Mouse (Mus musculus) yolk sac, embryonic 10.5 days (tissue): ENCODE measurements around the gene Fsd1l.

Experiments used
- DNase-seq: peaks from one replicate; pipeline ENCODE4 v3.0.0-alpha.2; 2017; ENCODE audit warnings: low spot score

Fsd1l gene

GRCm38 (mm10) chr4:53631316-53632010 lies at the start of gene Fsd1l:
TSS of gene Fsd1l (plus strand) at chr4:53631471.
- DNase-seq: peak; percentile 77

- no peak for DNase-seq
Measured at GRCm38 (mm10) chr4:53587676-53588075, 43.6 kb upstream of the Fsd1l start.

- no peak for DNase-seq
Measured at GRCm38 (mm10) chr4:53588936-53589335, 42.3 kb upstream of the Fsd1l start.

GRCm38 (mm10) chr4:53589466-53589865 lies 41.8 kb upstream of the Fsd1l start:
- DNase-seq: no peak

- no peak for DNase-seq
Measured at GRCm38 (mm10) chr4:53590163-53590562, 41.1 kb upstream of the Fsd1l start.

- no peak for DNase-seq
Measured at GRCm38 (mm10) chr4:53590691-53591447, 40.4 kb upstream of the Fsd1l start.

- no peak for DNase-seq
Measured at GRCm38 (mm10) chr4:53591536-53591935, 39.7 kb upstream of the Fsd1l start.

GRCm38 (mm10) chr4:53591941-53592340 lies 39.3 kb upstream of the Fsd1l start:
- DNase-seq: no peak

- no peak for DNase-seq
Measured at GRCm38 (mm10) chr4:53592386-53592785, 38.9 kb upstream of the Fsd1l start.

- DNase-seq: peak; percentile 55
Measured at GRCm38 (mm10) chr4:53594204-53594603, 37.1 kb upstream of the Fsd1l start.

GRCm38 (mm10) chr4:53595246-53596062 lies 35.8 kb upstream of the Fsd1l start:
- peak; percentile 86 for DNase-seq

GRCm38 (mm10) chr4:53596063-53596895 lies 35.0 kb upstream of the Fsd1l start:
- DNase-seq: peak; percentile 62

- DNase-seq: no peak
Measured at GRCm38 (mm10) chr4:53600462-53600861, 30.8 kb upstream of the Fsd1l start.

GRCm38 (mm10) chr4:53614576-53615225 lies 16.6 kb upstream of the Fsd1l start:
- no peak for DNase-seq

- no peak for DNase-seq
Measured at GRCm38 (mm10) chr4:53617968-53618367, 13.3 kb upstream of the Fsd1l start.

GRCm38 (mm10) chr4:53620104-53620503 lies 11.2 kb upstream of the Fsd1l start:
- no peak for DNase-seq

- DNase-seq: peak; percentile 27
Measured at GRCm38 (mm10) chr4:53621084-53621483, 10.2 kb upstream of the Fsd1l start.

GRCm38 (mm10) chr4:53621490-53621889 lies 9.8 kb upstream of the Fsd1l start:
- peak; percentile 57 for DNase-seq

- DNase-seq: no peak
Measured at GRCm38 (mm10) chr4:53623711-53624110, 7.6 kb upstream of the Fsd1l start.

- DNase-seq: no peak
Measured at GRCm38 (mm10) chr4:53624816-53625215, 6.5 kb upstream of the Fsd1l start.

- no peak for DNase-seq
Measured at GRCm38 (mm10) chr4:53625263-53625662, 6.0 kb upstream of the Fsd1l start.
